In the genomic region with DNA sequence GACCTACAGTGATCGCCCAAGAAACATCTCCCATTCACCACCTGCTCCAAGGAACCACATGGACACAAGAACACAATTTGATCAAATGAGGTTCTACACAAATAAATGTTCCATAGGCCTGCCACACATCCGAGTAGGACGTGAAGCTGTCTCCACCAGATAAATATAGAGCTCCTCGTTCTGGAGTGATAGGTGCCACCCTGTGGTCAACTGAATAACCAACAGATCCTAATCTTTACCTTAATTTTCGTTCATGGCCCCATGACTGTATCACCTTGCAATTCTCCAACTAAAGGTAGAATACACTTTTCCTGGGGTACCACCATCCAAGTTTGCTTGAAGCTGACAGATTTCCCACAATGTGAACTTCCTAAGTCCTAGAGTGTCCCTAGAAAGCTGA, we compare ENCODE assay signal across 19 mouse cellular contexts.
DNase-seq lines count a peak whose midpoint lies in the region; ATAC-seq and TF ChIP-seq lines count a peak whose summit lies in the region.
"Had no signal": no experiment of that assay in that cellular context is flagged by ENCODE, and none has a peak within 500 bp of the region (broad histone marks: within the 10 kb centered on the region; RNA-seq: fewer than 3 reads in every experiment).

No protein-coding gene starts in this region.

- H3K4me2 ChIP-seq in stomach, postnatal 0 days (replicated peaks; ENCODE audit: low read depth), result no peak overlapping the region
- H3K4me2 ChIP-seq: heart, embryonic 15.5 days; hindbrain, embryonic 13.5 days; limb, embryonic 13.5 days; midbrain, embryonic 11.5 days had no signal

- no peaks in the 10 kb centered on the region for H3K27me3 ChIP-seq in stomach, postnatal 0 days (ENCODE audit: control insufficient read depth, insufficient read depth, low read length)
- H3K27me3 ChIP-seq: heart, embryonic 15.5 days; hindbrain, embryonic 13.5 days; limb, embryonic 13.5 days had no signal

- H3K4me1 ChIP-seq in stomach, postnatal 0 days (replicated peaks; ENCODE audit: control insufficient read depth, insufficient read depth), result no peaks in the 10 kb centered on the region
- H3K4me1 ChIP-seq: heart, embryonic 15.5 days; hindbrain, embryonic 13.5 days; limb, embryonic 13.5 days had no signal

- H3K4me3 ChIP-seq in left cerebral cortex, adult 2 months, result no peak overlapping the region
- no peak overlapping the region for H3K4me3 ChIP-seq in stomach, postnatal 0 days (ENCODE audit: low read depth, low read length)
- H3K4me3 ChIP-seq: heart, embryonic 15.5 days; hindbrain, embryonic 13.5 days; limb, embryonic 13.5 days; myocyte had no signal

- H3K9ac ChIP-seq in stomach, postnatal 0 days (ENCODE audit: low read length), result no peak overlapping the region
- H3K9ac ChIP-seq: heart, embryonic 15.5 days; hindbrain, embryonic 13.5 days; limb, embryonic 13.5 days had no signal

- DNase-seq in adrenal gland, postnatal 36 days, result peak; percentile 1 to 12
- no peak for DNase-seq in adrenal gland, postnatal 4 days (ENCODE audit: low spot score in 2 of 2)
- peak; percentile 3 to 9 for DNase-seq in heart, adult 18-20 months
- DNase-seq in heart, postnatal 36 days, result no peak
- DNase-seq in left cerebral cortex, adult 2 months (ENCODE audit: extremely low spot score in 1 of 2, low spot score in 2 of 2), result no peak
- no peak for DNase-seq in left cerebral cortex, adult 11 months (ENCODE audit: low spot score)
- no peak for DNase-seq in stomach, postnatal 0 days (ENCODE audit: low spot score)
- no peak for DNase-seq in T-cell, adult 2 months (ENCODE audit: low spot score)
- DNase-seq: adrenal gland, postnatal 10 days; gastrocnemius, postnatal 25 days; lung, postnatal 4 days; retina, postnatal 1 day had no signal

- intact Hi-C loops in heart, postnatal 36 days (cut with DNase I), result loop anchor here (5.0 kb wide), 1 partner anchor 147 kb away; no protein-coding TSS in a partner anchor
- intact Hi-C loops in left cerebral cortex, adult 2 months (cut with DNase I), result loop anchor here (5.0 kb wide), 1 partner anchor 263 kb away; a partner anchor contains a TSS

- peak; percentile 21 for TF ChIP-seq CTCF in left cerebral cortex, adult 2 months (IDR thresholded peaks at IDR 0.05)
- peak; percentile 33; the same call in 1 of the 2 replicates for TF ChIP-seq CTCF in stomach, postnatal 0 days (IDR thresholded peaks at IDR 0.05; ENCODE audit: low read depth)

- ATAC-seq in stomach, postnatal 0 days (ENCODE audit: low FRiP score, low TSS enrichment), result no peak
- ATAC-seq: forebrain, embryonic 16.5 days; intestine, embryonic 16.5 days had no signal

- TF ChIP-seq EP300 in stomach, postnatal 0 days (optimal IDR thresholded peaks at IDR 0.05), result no peak

- no peaks in the 10 kb centered on the region for H3K9me3 ChIP-seq in stomach, postnatal 0 days (ENCODE audit: control insufficient read depth, low read length)
- H3K9me3 ChIP-seq: heart, embryonic 15.5 days; hindbrain, embryonic 13.5 days; limb, embryonic 13.5 days had no signal

- no peaks in the 10 kb centered on the region for H3K36me3 ChIP-seq in stomach, postnatal 0 days (ENCODE audit: control insufficient read depth, insufficient read depth, low read length)
- H3K36me3 ChIP-seq: heart, embryonic 15.5 days; hindbrain, embryonic 13.5 days; limb, embryonic 13.5 days had no signal

- H3K27ac ChIP-seq in left cerebral cortex, adult 2 months, result no peak overlapping the region
- H3K27ac ChIP-seq in stomach, postnatal 0 days (replicated peaks), result no peak overlapping the region
- H3K27ac ChIP-seq: heart, embryonic 15.5 days; hindbrain, embryonic 13.5 days; limb, embryonic 13.5 days had no signal

- 79% methylated on average over 5 of the region's 5 CpGs for WGBS in stomach, postnatal 0 days

Comparison
In these comparisons a context has a peak if more than half of its experiments do, and no peak if none do; other contexts are left out.
1. DNase-seq: peak in adrenal gland, postnatal 36 days (2 of 2) and heart, adult 18-20 months (2 of 2); none in adrenal gland, postnatal 4 days (0 of 2), heart, postnatal 36 days (0 of 2), left cerebral cortex, adult 2 months (0 of 2), left cerebral cortex, adult 11 months (single experiment), stomach, postnatal 0 days (single experiment) and T-cell, adult 2 months (single experiment).